Mouse (Mus musculus): ENCODE data around the gene Hoxa3.

DNA sequence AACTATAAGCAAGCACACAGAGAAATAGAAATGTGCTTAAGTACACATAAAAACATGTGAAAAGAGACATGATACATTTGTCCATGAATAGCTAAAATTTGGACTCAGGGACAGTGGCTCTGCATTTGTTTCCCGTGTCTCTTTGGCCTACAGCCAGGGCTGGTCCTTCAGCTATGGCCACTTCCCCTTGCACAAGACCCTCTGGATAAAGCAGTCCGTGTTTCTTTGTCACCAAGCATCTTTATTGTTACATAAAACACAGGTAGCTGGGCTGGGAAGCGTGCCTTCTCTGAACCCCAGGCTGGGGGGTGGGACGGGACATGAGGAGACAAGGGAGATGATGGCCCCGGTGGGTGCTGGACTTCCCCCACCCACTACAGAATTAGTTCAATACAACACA, 1.1 kb upstream of the Hoxa3 start:
- no peak for TF ChIP-seq CTCF (conservative IDR thresholded peaks at IDR 0.05; ENCODE audit: low read length)
- TF ChIP-seq POU5F1 (IDR thresholded peaks at IDR 0.05; ENCODE audit: borderline replicate concordance, low read length) = no peak
